Mouse (Mus musculus) heart, embryonic 11.5 days (tissue): ENCODE measurements around the gene Rbm34. TPM values are rescaled to one million over a fixed set of nuclear protein-coding genes. Genes with fewer than 3 reads are reported as not detected.

ENCODE experiments used
- ATAC-seq: fragments of 200-750 bp; cut with Nextera tagmentation; replicated peaks from 2 replicates; pipeline ENCODE4 v1.8.0; 2017; ENCODE audit warnings: moderate library complexity; ENCODE audit not compliant: insufficient number of reproducible peaks, low FRiP score, low TSS enrichment
- H3K27ac ChIP-seq: fragments of 300-500 bp; sonication (generic); 2 replicates; pipeline ENCODE4 v1.5.1; 2014; ENCODE audit warnings: mild to moderate bottlenecking, low read depth, low read length
- H3K27me3 ChIP-seq: fragments of 300-500 bp; sonication (generic); 2 replicates; pipeline ENCODE4 v1.6.1; 2014; ENCODE audit warnings: mild to moderate bottlenecking, low read length, mixed read lengths; ENCODE audit not compliant: control insufficient read depth, insufficient read depth
- H3K36me3 ChIP-seq: fragments of 300-500 bp; sonication (generic); 2 replicates; pipeline ENCODE4 v1.6.1; 2014; ENCODE audit warnings: mild to moderate bottlenecking, low read length, moderate library complexity, mixed read lengths; ENCODE audit not compliant: control insufficient read depth, insufficient read depth
- H3K4me1 ChIP-seq: fragments of 300-500 bp; sonication (generic); 2 replicates; pipeline ENCODE4 v1.6.1; 2014; ENCODE audit warnings: low read length; ENCODE audit not compliant: control insufficient read depth, insufficient read depth
- H3K4me2 ChIP-seq: fragments of 300-500 bp; sonication (generic); 2 replicates; pipeline ENCODE4 v1.6.1; 2014; ENCODE audit warnings: mild to moderate bottlenecking, moderate library complexity
- H3K4me3 ChIP-seq: fragments of 300-500 bp; sonication (generic); 2 replicates; pipeline ENCODE4 v1.5.1; 2014; ENCODE audit warnings: low read depth, low read length
- H3K9ac ChIP-seq: fragments of 300-500 bp; sonication (generic); 2 replicates; pipeline ENCODE4 v1.6.1; 2014; ENCODE audit warnings: mild to moderate bottlenecking, low read depth, low read length, moderate library complexity
- H3K9me3 ChIP-seq: fragments of 300-500 bp; sonication (generic); replicated peaks from 2 replicates; pipeline ENCODE4 v1.6.1; 2016; ENCODE audit warnings: low read length; ENCODE audit not compliant: control insufficient read depth
- WGBS: fragments of 180-500 bp; shearing (Covaris S2); extraction: QIAGEN DNeasy Blood & Tissue Kit; methylation state at CpG from one replicate; pipeline ENCODE4 v1.1.7; 2014; ENCODE audit not compliant: insufficient replicate concordance; 5-methylcytosine and 5-hydroxymethylcytosine counted together
- polyA plus RNA-seq: library from polyadenylated mRNA; unstranded; fragments of >200 nt; fragmentation: Nextera tagmentation; extraction: Ambion mirVana; gene quantifications from 2 replicates; pipeline ENCODE4 v1.2.1, GENCODE M21; 2014

Rbm34 gene
- polyA plus RNA-seq, 1 experiment from 2014 or later, result 15.6 TPM

- H3K9ac ChIP-seq, result peak overlapping the region; percentile 89
- peak overlapping the region; percentile 94 for H3K4me2 ChIP-seq
- H3K9me3 ChIP-seq, result no peaks in the 10 kb centered on the region
- H3K36me3 ChIP-seq, result peaks cover 7% of the 10 kb centered on the region
- ATAC-seq, result 0 out of 2 replicates have a peak, but pooled peaks have one; percentile 1
- peaks cover 2% of the 10 kb centered on the region; the same call in 1 of the 2 replicates for H3K4me1 ChIP-seq
- peak overlapping the region; percentile 68 for H3K27ac ChIP-seq
- peak overlapping the region; percentile 97 for H3K4me3 ChIP-seq
- WGBS, result 8% methylated on average over 13 of the region's 13 CpGs
- H3K27me3 ChIP-seq, result no peaks in the 10 kb centered on the region
Measured at GRCm38 (mm10) chr8:126971314-126971664, 418 bp upstream of the Rbm34 start.

GRCm38 (mm10) chr8:126969546-126969945 is 1.3 kb downstream of the Rbm34 start:
- Histone ChIP-seq H3K27ac (no peak overlapping the region), H3K4me3 (no peak overlapping the region), H3K4me2 (no peak overlapping the region), H3K9ac (no peak overlapping the region), H3K4me1 (peaks cover 2% of the 10 kb centered on the region; the same call in 1 of the 2 replicates), H3K36me3 (peaks cover 11% of the 10 kb centered on the region), H3K9me3 (no peaks in the 10 kb centered on the region), H3K27me3 (no peaks in the 10 kb centered on the region)
- WGBS, result 82% methylated on average over 1 of the region's 1 CpGs
- ATAC-seq, result no peak

GRCm38 (mm10) chr8:126968107-126968506 is 2.8 kb downstream of the Rbm34 start:
- Histone ChIP-seq H3K9me3 (no peaks in the 10 kb centered on the region), H3K36me3 (peaks cover 15% of the 10 kb centered on the region), H3K27ac (no peak overlapping the region), H3K27me3 (no peaks in the 10 kb centered on the region), H3K4me3 (no peak overlapping the region), H3K4me2 (no peak overlapping the region), H3K4me1 (peaks cover 2% of the 10 kb centered on the region; the same call in 1 of the 2 replicates), H3K9ac (no peak overlapping the region)
- ATAC-seq, result no peak
- 95% methylated on average over 6 of the region's 6 CpGs for WGBS

GRCm38 (mm10) chr8:126965246-126965645 is 5.6 kb downstream of the Rbm34 start:
- no peaks in the 10 kb centered on the region for H3K9me3 ChIP-seq
- 0 out of 2 replicates have a peak, but pooled peaks cover 2% of the 10 kb centered on the region for H3K4me1 ChIP-seq
- H3K36me3 ChIP-seq, result peaks cover 22% of the 10 kb centered on the region
- H3K4me2 ChIP-seq, result no peak overlapping the region
- H3K27ac ChIP-seq, result no peak overlapping the region
- no peaks in the 10 kb centered on the region for H3K27me3 ChIP-seq
- H3K4me3 ChIP-seq, result no peak overlapping the region
- 86% methylated on average over 6 of the region's 6 CpGs for WGBS
- H3K9ac ChIP-seq, result no peak overlapping the region
- ATAC-seq, result no peak

- no peak overlapping the region for H3K4me2 ChIP-seq
- H3K9me3 ChIP-seq, result no peaks in the 10 kb centered on the region
- WGBS, result 88% methylated on average over 1 of the region's 1 CpGs
- no peaks in the 10 kb centered on the region for H3K4me1 ChIP-seq
- H3K4me3 ChIP-seq, result no peak overlapping the region
- H3K27me3 ChIP-seq, result no peaks in the 10 kb centered on the region
- H3K36me3 ChIP-seq, result peaks cover 20% of the 10 kb centered on the region
- ATAC-seq, result no peak
- no peak overlapping the region for H3K27ac ChIP-seq
- H3K9ac ChIP-seq, result no peak overlapping the region
Measured at GRCm38 (mm10) chr8:126962871-126963270, 8.0 kb downstream of the Rbm34 start.

GRCm38 (mm10) chr8:126961516-126961915 is 9.4 kb downstream of the Rbm34 start:
- no peaks in the 10 kb centered on the region for H3K9me3 ChIP-seq
- peaks cover 21% of the 10 kb centered on the region for H3K36me3 ChIP-seq
- H3K27ac ChIP-seq, result no peak overlapping the region
- WGBS, result 93% methylated on average over 3 of the region's 3 CpGs
- H3K4me1 ChIP-seq, result no peaks in the 10 kb centered on the region
- H3K9ac ChIP-seq, result no peak overlapping the region
- no peaks in the 10 kb centered on the region for H3K27me3 ChIP-seq
- H3K4me2 ChIP-seq, result no peak overlapping the region
- H3K4me3 ChIP-seq, result no peak overlapping the region
- ATAC-seq, result no peak

GRCm38 (mm10) chr8:126951900-126952636 is 18.8 kb downstream of the Rbm34 start:
- no peak overlapping the region for H3K27ac ChIP-seq
- H3K9me3 ChIP-seq, result no peaks in the 10 kb centered on the region
- H3K4me2 ChIP-seq, result no peak overlapping the region
- H3K36me3 ChIP-seq, result peaks cover 13% of the 10 kb centered on the region; the same call in 1 of the 2 replicates
- no peak overlapping the region for H3K4me3 ChIP-seq
- no peak for ATAC-seq
- no peaks in the 10 kb centered on the region for H3K27me3 ChIP-seq
- no peaks in the 10 kb centered on the region for H3K4me1 ChIP-seq
- WGBS, result 86% methylated on average over 11 of the region's 11 CpGs
- H3K9ac ChIP-seq, result no peak overlapping the region

GRCm38 (mm10) chr8:126949527-126949926 is 21.3 kb downstream of the Rbm34 start:
- 78% methylated on average over 2 of the region's 2 CpGs for WGBS
- Histone ChIP-seq H3K9me3 (no peaks in the 10 kb centered on the region), H3K9ac (no peak overlapping the region), H3K27ac (no peak overlapping the region), H3K4me3 (no peak overlapping the region), H3K4me1 (no peaks in the 10 kb centered on the region), H3K27me3 (no peaks in the 10 kb centered on the region), H3K4me2 (no peak overlapping the region), H3K36me3 (peaks cover 11% of the 10 kb centered on the region; the same call in 1 of the 2 replicates)
- ATAC-seq, result no peak

- Histone ChIP-seq H3K9me3 (no peaks in the 10 kb centered on the region), H3K4me3 (no peak overlapping the region), H3K4me2 (peak overlapping the region; percentile 68; the same call in 1 of the 2 replicates), H3K27me3 (no peaks in the 10 kb centered on the region), H3K36me3 (peaks cover 7% of the 10 kb centered on the region; the same call in 1 of the 2 replicates), H3K9ac (no peak overlapping the region), H3K4me1 (peaks cover 11% of the 10 kb centered on the region), H3K27ac (peak overlapping the region; percentile 35; the same call in 1 of the 2 replicates)
- 77% methylated on average over 7 of the region's 7 CpGs for whole genome bisulfite sequencing
- ATAC-seq, result no peak
Measured at GRCm38 (mm10) chr8:126946444-126946843, 24.4 kb downstream of the Rbm34 start.
